Mouse (Mus musculus) kidney, adult 2 months (tissue): ENCODE results near the gene Sptbn2.

Experiments
- CTCF ChIP-seq: fragments of 200-500 bp; conservative IDR thresholded peaks from 2 replicates; pipeline ENCODE4 v1.5.1; 2011; ENCODE audit warnings: low read depth, mild to moderate bottlenecking, control low read depth, low read length, moderate library complexity, mixed read lengths; ENCODE audit not compliant: insufficient read depth, insufficient read length
- POLR2A ChIP-seq: fragments of 200-500 bp; IDR thresholded peaks from one replicate; pipeline ENCODE4 v1.6.1; 2011; ENCODE audit warnings: low read depth, low read length, control low read depth

DNA sequence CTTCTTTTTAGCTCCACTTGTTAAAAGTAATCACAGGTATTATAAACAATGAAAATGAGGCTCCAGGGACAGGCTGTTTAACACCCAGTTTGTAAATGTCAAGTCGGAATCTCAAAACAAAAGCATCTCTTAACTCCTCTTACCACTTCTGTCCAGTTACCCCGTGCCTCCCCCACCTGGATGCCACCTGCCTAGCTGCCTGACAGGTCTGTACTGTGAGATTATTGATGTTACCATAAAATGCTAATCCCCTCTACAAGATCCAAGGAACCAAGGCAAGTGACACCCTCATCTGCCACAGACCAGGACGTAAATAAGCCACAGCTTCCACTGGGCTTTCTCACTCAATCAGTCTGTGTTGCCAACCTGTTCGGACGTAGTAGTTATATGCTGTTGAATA is 11.1 kb upstream of the Sptbn2 start:
- no peak for TF ChIP-seq CTCF
- no peak for TF ChIP-seq POLR2A
